Mouse (Mus musculus): ENCODE measurements around the gene Frmd4a.

- TF ChIP-seq CTCF (IDR thresholded peaks at IDR 0.05; ENCODE audit: low read depth) (no peak), EP300 (optimal IDR thresholded peaks at IDR 0.05) (no peak)
Measured at GRCm38 (mm10) chr2:4480180-4480579, 462.7 kb downstream of the Frmd4a start.

Measured in stomach, postnatal 0 days (tissue).